Mouse (Mus musculus) kidney, adult 18-20 months (tissue): ENCODE data around the gene AI182371.

Source experiments
- DNase-seq: peaks from one replicate; pipeline ENCODE4 v3.0.0; 2021

AI182371 gene

GRCm38 (mm10) chr2:35101443-35101842 lies at the start of gene AI182371:
Gene AI182371 (minus strand): TSS chr2:35101543.
- DNase-seq = no peak

GRCm38 (mm10) chr2:35148806-35149205 lies 47.5 kb upstream of the AI182371 start:
- DNase-seq = no peak

GRCm38 (mm10) chr2:35141673-35142072 lies 40.3 kb upstream of the AI182371 start:
- DNase-seq = no peak

DNA sequence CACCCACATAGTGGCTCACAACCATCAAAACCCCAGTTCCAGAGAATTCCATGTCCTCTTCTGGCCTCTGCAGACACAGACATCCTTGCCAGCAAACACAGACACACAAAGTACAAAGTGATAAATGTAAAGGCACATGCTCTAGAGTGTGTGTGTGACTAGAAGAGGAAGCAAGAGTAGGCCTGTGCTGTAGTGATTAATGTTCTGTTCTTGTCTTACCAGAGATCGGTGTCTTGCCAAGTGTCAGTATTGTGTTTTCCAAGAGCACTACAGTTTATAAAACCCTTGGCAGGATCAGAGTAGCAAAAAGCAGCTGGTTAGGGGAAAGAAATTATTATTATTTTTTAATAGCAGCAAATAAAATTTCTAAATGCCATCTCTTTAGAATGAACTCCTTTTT lies 37.2 kb upstream of the AI182371 start:
- no peak for DNase-seq

DNA sequence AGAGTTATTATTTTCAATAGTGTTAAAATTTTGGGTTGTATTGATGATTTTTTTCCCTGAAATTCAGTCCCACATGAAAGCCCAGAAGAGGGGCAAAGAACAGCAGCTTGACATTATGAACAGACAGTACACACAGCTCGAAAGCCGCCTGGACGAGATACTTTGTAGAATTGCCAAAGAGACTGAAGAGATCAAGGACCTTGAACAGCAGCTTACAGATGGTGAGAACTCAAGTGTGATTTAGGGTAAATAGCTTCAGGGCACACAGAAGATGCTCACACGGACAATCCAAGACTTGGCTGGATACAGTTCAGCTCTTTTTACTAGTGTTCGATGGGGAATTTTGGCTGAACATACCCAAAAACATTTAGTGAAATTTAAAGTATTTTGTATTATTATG lies 32.5 kb upstream of the AI182371 start:
- no peak for DNase-seq

DNA sequence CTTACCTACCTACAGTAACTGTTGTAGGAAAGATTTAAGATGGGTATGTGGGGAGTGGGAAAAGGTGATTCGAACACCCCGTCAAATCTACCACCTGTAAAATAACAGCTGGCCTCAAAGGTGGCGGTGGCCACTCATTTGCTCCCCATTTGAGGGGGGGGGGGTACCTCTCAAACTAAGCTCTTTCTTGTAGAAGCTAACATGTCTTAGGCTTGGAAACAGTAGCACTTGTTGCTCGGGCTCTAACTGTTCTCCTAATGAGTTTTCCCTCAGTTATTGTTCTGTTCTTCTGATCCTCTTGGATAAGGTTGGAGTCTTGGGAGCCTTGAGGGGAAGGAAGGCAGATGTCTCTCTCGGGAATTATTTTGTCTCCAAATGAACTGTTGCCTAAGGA lies 31.3 kb upstream of the AI182371 start:
- DNase-seq = no peak

DNA sequence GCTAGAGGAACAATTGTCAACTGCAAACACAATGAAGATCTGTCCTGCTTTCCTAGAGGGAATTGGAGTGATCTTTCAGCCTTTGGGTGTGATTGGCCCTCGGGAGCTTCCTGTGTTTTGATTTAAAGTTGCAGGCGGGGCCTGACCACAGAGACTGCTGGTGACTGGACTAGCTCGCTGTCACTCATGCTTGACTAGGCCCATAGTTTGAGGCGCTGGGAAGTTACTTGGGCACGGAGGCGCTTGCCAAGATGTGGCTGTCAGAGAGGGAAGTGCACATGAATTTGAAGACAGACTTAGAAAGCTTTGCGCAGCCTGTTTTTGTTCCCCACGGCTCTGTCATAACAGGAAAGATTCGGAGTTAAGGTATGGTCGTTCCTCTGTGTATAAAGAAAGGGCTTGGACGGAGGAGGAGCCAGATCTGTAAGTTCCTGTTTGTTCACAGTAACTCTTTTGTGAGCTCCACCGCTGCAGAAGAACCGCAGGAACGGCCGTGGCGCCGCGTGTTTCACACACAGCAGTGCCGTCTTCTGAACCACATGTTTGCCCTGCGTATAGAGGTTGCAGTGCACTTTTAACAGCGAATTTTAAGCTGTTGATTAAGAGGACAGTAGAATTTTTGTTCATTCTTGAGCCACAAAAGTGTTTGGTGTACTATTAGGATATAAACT lies 30.8 kb upstream of the AI182371 start:
- DNase-seq = peak; percentile 100

DNA sequence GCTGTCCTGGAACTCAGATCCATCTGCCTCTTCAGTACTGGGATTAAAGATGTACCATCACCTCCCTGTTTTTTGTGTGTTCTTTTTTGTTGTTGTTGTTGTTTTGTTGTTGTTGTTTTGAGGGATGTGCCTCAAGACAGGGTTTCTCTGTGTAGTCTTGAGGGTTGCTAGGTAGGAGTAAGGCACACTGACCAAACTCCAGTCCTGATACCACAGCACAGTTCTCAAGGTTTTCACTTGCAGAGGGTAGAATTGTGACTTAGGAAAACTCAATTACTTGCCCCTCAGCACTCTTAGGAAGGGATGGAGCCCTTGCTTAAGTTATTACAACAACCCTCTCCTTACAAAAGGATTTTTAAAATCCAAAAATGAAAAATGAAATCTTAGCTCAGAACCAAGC lies 30.1 kb upstream of the AI182371 start:
- DNase-seq = no peak

DNA sequence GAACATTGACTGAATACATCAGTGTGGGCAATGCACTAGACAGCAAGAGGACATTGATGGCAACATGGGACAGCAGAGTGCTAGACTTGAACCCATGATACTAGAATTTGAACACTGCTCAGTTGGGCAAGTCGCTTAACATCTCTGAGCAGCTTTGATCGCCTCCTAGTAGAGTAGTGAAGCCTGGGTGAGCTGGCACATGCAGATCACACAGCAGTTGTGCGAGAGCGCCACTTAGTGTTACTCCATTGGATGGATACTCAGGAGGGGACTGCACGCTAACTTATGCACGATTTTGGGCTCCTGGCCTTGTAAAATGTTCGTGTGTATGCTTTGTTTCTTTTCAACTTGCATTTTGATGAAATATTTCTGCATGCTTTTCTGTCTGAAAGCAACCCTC lies 23.4 kb upstream of the AI182371 start:
- DNase-seq = no peak

DNA sequence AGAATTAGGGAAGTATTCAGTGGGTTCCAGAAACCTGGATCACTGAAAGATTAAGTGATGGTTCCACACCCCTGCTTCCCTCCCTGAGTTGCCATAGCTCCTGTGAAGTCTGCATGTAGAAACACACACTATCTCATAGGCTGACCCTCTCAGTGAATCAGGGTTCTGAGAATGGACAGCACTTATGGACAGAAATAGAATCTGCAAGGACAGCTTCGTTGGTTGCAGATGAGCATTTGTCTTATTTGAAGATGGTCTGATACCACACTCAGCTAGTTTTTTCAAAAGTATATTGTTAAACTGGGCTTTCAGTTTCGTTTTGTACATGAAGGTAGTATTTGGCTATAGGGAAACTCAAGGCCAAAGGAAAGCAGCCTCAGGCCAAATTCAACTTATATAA lies 9.2 kb upstream of the AI182371 start:
- DNase-seq = no peak

DNA sequence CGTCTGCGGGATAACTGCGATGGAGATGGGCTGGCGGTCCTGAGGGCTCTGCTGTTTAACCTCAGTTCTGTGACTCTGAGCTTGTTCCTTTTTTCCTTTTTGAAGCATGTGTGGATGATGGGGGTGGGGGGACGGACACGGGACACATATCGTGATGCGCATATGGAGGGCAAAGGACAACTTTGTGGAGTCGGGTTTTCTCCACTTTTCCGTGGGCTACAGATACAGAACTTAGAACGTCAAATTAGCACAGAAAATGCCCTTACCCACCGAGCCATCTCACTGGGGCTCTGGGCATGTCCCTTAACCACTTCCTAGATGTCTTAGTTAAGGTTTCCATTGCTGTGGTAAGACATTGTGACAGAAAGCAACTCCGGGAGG lies 8.6 kb upstream of the AI182371 start:
- DNase-seq = no peak

- DNase-seq = peak; percentile 98
Observed at GRCm38 (mm10) chr2:35109141-35109923, 8.0 kb upstream of the AI182371 start, which contains the start of gene Cntrl. Gene Cntrl (plus strand): TSS chr2:35109492.

DNA sequence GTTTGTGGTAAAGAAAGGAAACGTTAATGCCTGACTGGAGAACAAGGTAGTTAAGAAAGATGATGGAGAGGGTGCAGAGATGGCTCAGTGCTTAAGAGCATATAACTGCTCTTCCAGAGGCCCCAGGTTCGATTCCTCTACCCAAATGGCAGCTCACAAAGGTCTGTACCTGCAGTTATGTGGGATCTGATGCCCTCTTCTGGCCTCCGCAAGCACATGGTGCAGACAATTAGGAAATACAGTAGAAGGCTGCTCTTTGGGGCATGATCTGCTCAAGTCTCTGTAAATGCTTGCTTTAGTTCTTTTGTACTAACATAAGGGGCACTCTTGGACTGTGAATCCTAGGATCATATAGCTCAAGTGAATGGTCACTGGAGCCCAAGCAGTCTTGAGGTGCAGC lies 7.4 kb upstream of the AI182371 start:
- DNase-seq = no peak

DNA sequence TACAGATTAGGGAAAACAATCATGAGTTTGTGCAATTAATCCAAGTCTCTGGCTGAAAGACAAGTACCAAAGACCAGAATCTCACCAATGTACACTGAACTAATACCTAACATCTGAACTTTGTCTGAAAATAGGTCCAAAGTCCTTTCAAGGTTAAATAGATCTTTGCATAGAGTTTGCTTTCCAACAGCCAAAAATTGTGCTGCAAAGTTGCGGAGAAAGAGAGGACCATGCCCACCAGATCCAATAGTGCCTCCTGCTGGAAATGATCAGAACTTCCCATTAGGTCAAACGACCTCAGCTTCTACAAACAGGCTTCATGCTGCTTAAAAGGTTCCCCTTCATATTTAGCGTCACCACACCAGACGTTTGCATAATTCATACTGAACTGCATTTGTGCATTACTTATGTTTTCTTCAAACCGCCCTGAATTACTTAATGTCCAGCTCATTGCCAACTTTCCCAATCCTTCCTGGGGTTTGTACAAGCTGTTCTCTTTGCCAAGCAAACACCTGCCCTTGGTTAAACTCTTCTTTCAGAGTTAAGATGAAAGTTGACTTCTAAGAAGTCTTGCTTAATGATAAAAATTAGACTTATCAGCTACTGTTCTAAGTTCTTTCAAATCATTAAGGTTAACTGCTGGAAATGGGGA lies 6.8 kb upstream of the AI182371 start:
- no peak for DNase-seq

GRCm38 (mm10) chr2:35104843-35105242 lies 3.5 kb upstream of the AI182371 start:
- no peak for DNase-seq

GRCm38 (mm10) chr2:35103558-35103957 lies 2.2 kb upstream of the AI182371 start:
- no peak for DNase-seq

GRCm38 (mm10) chr2:35102777-35103176 lies 1.4 kb upstream of the AI182371 start:
- no peak for DNase-seq

DNA sequence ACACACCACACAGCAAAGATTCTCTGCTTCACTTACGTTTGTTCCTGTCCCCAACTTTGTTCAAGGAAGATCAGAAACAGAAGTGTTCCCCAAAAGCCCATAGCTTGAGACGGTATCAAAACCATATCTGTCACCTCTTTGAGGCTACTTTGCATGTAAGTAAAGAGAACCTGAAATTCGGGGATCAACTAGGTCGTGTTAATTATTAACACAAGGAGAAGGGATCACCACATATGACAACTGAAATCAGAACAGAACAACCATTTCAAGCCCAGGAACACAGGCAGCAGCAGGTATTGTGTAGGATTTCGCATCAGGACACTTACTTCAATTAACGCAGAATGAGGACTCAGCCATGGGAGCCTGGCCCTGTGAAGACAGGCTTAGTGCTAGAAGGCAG lies 814 bp downstream of the AI182371 start:
- no peak for DNase-seq

- DNase-seq = no peak
Observed at GRCm38 (mm10) chr2:35087418-35087817, 13.9 kb downstream of the AI182371 start.

GRCm38 (mm10) chr2:35079166-35079565 lies 22.2 kb downstream of the AI182371 start:
- no peak for DNase-seq

- no peak for DNase-seq
Observed at GRCm38 (mm10) chr2:35074328-35074727, 27.0 kb downstream of the AI182371 start.

DNA sequence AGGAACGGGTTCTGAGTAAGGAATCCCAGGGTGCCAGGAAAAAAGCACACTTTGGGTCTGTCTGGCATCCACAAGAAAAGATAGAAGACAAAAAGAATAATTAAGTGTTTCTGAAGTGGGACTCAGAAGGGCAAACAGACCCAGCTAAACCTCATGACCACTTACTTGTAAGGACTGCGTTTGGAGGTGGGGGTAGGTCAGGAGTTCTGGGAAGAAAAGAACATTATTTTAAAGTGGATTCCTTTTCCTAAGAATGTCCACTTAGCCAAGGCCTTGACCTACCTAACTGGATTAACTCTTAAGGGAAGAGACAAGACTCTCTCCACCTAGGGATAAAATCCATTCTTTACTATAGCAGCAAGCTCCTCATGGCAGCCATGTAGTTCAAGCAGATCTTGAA lies 28.8 kb downstream of the AI182371 start:
- no peak for DNase-seq

- DNase-seq = no peak
Observed at GRCm38 (mm10) chr2:35070275-35070674, 31.1 kb downstream of the AI182371 start.

DNA sequence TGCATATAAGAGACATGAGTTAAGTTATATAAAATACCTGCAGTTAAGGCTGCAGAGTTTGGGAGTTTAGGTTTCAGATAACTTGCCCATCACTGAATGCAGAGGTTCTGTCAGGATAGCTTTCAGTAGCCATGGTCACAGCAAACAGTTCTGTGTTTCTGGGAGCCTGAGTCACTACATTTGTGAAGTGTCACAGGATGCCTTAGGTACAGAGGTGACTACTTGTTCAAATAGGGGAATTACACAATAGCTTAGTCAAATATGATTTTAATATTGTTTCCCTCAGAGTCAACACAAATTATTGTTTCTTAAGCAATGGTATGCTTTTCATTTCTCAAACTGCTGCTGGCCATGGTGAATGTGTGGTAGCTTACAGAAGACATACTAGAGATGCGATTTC lies 32.2 kb downstream of the AI182371 start:
- no peak for DNase-seq
